Mouse (Mus musculus) stomach, postnatal 0 days (tissue): ENCODE measurements around the gene Ttll9.

Experiments
- CTCF ChIP-seq: IDR thresholded peaks from 2 replicates; pipeline ENCODE4 v1.5.1; 2016; ENCODE audit warnings: antibody characterized with exemption, low read depth, mild to moderate bottlenecking, moderate library complexity
- EP300 ChIP-seq: optimal IDR thresholded peaks from 2 replicates; pipeline ENCODE3; 2016; ENCODE audit warnings: antibody characterized with exemption

DNA sequence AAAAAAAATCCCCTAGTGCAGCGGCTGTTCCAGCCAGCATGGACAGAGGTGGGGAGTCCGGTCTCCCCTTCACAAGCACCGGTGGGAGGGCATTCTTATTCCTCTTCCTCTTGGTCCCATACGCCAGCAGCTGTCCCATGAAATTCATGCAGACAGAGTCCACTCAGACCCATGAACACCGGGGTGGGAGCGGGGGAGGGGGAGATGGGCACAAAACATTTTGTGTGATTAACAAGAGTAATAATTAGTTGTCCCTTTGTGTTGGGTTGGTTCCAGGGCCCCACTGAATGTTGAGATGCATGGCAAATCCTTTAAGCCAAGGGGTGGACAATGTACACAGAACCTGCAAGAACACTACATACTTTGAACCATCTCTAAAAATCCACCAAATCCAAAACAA is 21.2 kb upstream of the Ttll9 start:
- TF ChIP-seq EP300, result no peak
- no peak for TF ChIP-seq CTCF
